Mouse (Mus musculus): ENCODE measurements at regions not wholly inside any gene's neighbourhood (a gene's known extent, or its start where the extent isn't known, plus 50 kb on each side); places are given as distances from the start of the nearest gene placed in this dataset.

DNA sequence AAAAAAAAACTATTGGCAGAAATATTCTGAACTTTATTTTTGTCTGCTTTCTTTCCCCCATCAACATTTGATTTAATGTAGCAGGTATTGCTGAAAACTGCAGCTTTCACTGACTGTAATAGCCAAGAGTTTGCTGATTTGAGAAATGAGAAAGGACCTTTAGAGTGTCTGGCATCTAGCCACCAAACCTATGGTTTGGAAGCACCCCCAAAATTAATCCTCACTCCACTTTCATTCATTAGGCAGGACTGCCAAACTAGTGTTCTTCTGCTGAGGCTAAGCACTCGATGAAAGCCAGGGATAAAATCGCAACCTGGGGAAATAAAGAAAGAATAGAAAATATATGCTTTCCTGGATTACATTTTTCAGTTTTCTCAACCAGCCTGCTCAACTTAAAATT, 320.4 kb downstream of the Atp6ap1l start:
- no peak for DNase-seq (ENCODE audit: low spot score in 2 of 2)

DNA sequence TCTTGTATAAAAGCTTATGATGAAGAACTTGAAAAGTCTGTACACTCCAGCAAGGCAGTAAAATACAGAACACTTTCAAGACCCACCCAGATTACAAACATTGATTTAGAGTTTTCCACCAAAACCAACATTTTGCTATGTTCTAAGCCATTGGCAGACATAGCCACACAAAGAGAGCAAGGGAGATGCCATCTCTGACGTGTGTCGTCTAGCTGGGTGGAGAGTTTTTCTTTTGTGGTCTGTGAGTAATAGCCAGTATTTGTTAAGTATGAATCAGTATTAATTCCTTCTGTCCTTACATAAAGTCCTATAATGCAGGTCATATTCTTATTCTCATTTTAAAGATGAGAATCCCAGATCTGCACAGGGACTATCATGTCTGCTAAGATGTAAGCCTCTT, 329.8 kb downstream of the Atp6ap1l start:
- no peak for DNase-seq (ENCODE audit: low spot score in 2 of 2)

DNA sequence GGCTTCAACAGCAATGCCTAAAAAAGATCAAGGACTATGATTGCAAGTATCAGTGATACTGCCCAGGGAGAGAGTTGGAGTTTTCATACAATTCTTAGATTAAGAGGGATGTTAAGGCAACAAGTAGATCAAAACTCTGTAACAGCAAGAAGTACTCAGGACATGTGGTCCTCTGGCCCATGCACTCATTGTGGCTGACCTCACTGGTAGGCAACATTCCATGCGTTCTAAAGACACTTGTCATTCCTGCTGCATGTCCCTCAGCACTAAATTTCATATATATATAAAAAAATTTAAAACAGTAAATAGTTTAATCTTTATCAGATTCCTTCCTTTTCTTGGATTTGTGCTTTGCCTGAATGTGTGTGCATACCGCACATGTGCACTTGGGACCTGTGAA, 332.6 kb downstream of the Atp6ap1l start:
- DNase-seq (ENCODE audit: low spot score in 2 of 2), result no peak

DNA sequence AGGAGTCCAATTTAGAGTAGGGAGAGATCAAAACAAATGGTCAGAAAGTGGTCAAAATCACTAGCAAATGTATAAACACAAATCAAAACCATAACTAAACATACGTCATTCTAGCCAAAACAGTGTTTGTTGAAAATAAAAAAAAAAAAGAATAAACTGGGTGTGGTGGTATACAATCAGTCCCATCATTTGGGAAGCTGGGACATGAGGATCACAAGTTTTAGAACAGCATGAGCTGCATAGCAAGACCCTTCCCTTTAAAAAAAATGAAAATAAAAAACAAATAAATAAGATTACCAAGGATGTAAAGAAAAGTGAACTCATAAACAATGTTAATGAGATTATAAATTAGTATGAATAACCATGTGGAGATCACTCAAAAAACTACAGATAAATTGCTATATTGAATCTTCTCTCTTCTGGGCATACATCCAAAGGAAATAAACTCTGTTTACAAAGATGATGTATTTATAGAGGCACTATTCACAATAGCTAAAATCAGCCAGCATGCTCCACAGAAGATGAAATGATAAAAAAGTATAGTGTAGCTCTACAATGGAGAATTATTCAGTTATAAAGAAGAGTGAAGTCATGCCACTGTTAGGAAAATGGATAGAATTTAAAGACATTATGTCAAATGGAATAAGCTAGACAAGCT, 341.8 kb downstream of the Atp6ap1l start:
- DNase-seq (ENCODE audit: low spot score in 2 of 2), result no peak

DNA sequence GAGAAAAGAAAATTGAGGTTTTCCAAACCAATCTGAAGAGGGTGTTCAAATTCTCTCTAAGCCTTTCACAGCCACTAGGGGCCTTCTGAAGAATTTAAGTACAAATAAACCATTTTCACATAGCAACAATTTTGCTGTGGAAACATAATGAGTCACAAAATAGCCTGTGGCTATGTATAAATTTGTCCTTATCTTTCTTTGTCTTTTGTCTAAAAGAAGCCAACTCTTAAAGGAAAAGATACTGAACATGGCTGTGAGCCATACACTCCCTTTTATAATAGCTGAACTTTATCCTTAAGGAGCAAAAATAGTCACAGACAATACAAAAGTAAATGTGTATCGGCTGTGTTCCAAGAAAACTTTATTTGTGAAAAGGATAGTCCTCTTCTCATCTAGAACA, 345.1 kb downstream of the Atp6ap1l start:
- DNase-seq (ENCODE audit: low spot score in 2 of 2), result no peak

DNA sequence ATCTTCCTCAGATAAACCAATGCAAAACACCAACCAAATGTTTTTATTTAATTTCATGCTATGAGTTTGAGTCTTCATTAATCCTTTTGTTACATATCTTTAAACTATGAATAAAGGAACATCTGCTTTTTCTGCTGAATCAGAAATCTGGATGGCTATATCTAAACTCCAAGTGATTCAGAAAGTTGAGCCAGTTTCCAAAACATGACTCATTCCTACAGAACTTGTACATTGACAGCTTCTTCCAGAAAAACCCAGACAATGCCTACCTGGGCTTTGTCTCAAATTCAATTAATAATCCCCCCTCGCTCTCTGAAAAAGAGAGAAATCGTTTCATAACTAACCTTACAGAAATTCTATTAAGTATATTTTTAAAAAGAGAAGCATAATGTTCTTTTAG, 345.7 kb downstream of the Atp6ap1l start:
- no peak for DNase-seq (ENCODE audit: low spot score in 2 of 2)

DNA sequence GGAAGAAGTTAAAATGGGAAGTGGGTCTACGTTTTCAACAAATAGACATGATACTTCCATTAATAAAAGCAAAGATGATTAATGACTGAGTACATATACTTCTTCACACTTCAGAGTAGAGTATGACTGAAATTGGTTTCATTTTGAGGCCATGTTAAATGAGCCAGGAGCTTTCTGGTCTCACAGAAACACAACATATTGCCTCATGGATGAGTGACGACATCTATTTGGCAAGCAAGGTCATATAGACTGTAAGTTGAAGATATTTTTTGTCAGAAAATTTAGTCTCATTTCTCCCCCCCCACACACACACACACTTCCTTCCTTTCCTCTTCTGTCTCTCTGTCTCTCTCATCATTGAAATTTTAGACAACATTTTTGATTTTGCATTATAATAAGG, 354.0 kb downstream of the Atp6ap1l start:
- DNase-seq (ENCODE audit: low spot score in 2 of 2), result no peak

DNA sequence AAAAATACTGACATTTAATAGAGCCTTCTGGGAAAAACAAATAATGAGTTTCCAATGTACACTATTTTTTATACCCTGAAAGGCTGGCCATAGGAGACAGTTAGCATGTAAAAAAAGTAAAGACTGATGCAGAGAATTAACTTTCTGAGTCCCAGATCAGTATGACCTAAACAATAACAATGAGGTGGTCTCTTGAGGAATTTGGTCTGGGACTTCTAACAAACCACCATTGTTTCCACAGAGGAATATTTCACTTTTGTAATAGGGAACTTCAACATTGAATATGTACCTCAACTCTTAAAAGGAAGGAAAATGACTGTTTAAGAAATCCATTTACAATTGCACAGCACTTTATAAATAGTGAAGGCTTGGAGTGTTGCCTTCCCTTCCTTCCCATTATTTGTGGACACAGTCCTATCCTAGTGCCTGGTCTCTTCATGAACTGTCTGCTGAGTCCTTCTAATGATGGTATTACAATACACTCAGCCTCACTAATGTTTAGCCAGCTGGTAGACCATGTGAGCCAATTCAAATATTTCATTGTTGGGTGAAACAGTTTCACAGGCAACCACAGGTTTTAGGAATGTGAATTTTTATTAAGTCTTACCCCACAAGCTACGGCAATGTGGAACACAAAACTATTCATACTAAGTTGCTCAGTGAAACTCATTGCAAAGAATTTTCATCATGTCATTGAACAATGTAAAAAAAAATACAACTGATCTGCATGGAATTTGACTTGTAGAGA, 358.7 kb downstream of the Atp6ap1l start:
- no peak for DNase-seq (ENCODE audit: low spot score in 2 of 2)

DNA sequence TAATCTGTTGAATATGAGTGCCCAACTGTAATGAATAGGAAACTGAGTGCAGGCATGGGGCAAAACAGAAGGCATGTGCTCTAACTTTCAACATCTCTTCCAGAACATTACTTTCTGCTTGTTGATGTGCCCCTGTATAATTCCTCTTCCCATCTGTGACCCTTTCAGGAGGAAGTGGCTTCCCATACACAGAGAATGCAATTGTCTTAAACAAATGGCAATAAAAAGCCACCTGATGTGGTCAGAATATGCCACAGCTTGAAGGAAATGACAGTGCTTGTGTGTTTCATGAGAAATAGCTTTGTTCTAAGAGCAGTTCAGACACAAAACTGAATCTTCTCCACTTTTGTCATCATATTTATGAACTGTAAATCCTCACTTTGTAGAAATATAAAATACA, 359.3 kb downstream of the Atp6ap1l start:
- DNase-seq (ENCODE audit: low spot score in 2 of 2), result no peak

DNA sequence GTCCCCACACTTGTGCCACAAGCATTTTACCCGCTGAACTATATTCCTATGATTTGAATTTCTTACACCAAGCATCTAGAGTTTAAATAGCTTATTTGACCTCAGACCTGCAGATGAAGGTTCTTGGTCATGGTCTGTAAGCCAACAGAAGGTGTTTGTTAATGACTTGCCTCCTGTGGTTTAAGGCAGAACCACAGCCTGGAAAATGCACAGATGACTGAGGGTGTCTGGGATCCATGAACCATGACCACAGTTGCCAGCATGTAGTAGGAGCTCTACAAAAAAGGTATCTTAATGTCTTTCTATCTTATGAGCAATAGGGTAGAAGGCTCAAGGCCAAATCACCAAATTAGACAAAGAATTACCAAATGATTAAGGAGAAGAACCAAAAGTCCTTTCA, 367.6 kb downstream of the Atp6ap1l start:
- DNase-seq (ENCODE audit: low spot score in 2 of 2), result no peak

DNA sequence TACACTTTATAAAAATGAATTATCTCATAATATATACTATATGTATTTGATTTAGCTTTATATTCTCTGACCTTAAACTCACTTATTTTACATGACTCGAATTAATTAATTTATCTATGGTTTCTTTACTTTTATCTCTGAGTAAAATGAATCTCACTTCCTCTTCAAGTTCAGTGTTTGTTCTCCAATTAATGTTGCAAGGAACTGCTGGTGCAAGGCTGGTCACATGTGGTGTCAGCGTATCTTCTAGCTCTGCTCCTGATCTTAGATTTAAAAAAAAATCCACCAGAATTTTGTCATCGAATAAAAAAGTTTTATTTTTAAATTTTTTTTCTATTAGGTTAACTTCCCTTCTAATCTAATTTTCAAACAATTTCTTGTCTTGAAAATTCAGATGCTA, 378.2 kb downstream of the Atp6ap1l start:
- DNase-seq (ENCODE audit: low spot score in 2 of 2), result no peak

DNA sequence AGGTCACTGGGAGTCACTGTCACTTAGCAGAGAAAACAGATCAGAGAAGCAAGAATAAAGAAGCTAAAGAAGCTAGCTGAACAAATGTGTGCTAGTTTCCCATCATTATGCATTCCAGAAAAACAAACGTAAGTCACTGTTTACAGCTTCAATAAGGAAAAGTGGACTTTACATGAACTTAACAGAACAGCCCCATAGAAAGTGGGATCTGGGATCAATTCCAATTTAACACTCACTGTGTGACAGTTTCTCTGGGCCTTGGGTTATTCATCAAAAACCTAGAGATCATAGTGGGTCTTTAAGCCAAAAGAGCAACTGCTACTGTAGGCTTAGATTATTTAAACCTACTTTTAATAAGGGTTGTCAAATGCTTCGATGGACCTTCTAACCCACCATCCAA, 379.4 kb downstream of the Atp6ap1l start:
- DNase-seq (ENCODE audit: low spot score in 2 of 2), result no peak

DNA sequence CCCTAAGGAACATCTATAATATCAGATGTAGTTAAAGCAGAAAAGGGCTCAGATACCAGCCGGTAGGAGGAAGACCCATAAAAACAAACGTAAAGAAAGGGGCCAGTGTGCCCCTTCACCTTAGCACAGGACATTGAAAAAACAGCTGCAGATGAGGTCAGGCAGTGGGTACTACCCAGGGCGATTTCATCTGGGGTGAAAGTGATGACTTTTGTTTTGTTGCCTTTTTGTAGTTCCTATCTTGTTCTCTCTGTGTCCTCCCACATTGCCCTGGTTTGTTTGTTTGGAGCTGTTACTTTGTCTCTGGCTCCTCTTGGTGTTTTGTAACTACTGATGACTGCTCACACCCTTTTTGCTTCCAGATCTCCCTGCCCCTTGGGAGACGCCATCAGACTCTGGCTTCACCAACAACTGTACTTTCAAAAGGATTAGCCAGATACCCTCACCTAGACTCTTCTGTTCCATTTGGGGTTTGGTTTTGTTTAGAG, 383.4 kb downstream of the Atp6ap1l start:
- no peak for DNase-seq (ENCODE audit: low spot score in 2 of 2)

DNA sequence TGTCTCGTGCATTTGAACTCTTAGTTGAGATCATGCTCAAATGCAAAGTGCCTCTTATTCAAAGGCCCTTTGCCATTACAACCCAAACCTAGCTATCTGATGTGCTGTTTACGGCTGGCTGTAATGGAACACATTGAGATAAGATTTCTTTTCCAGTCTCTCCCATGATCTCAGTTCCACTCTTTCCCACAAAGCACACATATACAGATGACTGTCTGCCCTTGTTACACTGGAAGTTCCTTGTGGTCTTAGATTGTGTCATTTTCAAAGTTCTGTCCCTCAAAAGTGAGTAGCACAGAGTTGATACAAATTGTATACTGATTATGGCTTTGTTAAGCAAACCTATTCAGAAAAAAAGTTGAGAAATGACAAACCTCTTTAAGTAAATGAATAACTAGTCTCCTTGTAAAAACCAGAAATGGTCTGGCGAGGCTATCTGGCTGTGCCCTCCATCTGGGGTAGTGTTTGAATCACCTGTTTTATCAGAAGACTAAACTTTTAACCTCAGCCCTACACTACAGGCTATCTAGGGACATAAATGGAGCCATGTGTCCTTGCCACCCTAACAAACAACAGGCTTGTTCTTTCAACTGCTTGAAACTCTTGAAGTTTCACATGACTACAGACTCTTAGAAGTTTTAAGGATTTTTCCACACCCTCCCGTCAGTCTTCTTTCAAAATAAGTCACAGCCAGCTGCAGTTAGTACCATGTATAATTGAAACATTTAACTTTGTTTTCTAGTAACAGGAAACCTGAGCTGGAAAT, 384.0 kb downstream of the Atp6ap1l start:
- no peak for DNase-seq (ENCODE audit: low spot score in 2 of 2)

DNA sequence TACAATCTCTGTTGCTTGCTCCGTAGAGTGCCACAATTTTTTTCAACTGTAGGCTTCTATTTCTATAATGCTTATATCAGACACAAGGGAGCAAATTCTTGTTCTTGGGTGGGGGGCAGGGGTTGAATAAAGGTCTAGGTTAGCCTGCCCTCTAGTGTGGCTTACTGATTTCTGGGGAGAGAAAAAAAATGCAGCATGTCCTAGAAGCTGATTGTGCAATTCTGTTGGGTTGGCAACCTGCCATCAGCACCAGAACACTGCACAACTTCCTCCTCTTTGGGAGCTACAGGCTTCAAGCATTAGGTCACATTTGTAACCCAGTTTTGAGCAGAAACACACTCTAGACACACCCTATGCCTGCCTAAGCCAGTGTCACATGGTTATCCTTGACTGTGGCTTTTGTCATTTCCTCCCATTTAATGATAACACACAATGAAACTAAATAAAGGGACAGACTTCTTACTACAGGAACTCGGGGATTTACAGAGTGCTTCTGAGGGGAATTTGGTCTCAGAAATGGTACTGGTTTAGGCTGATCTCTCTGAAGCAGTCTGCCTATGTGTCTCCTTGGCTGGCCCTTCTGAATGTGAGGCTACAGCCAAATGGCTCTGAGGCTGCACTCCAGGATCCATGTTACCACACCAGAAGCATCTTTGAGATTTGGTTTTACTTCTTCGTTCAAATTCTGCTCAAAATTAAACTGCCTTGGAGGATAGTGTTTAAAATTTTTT, 389.2 kb downstream of the Atp6ap1l start:
- peak; percentile 77 to 80 for DNase-seq (ENCODE audit: low spot score in 2 of 2)

DNA sequence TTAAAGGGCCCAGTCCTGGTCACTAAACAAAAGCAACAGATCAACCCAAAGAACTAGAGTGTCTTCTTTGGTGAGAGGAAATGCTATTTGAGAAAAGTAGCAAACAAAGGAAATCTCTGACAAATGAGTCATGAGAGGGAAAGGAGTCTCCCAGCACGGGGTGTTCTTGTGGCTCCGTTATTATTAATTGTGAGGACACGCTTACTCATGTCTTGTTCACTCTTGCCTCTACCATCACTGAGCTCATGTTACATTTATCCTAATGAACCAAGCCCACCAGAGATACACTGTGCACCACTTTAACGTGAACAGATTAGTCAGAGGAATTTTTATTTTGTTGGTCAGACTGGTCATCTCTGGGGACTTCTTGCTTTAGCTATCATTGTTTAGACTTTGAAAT, 391.3 kb downstream of the Atp6ap1l start:
- DNase-seq (ENCODE audit: low spot score in 2 of 2), result no peak

DNA sequence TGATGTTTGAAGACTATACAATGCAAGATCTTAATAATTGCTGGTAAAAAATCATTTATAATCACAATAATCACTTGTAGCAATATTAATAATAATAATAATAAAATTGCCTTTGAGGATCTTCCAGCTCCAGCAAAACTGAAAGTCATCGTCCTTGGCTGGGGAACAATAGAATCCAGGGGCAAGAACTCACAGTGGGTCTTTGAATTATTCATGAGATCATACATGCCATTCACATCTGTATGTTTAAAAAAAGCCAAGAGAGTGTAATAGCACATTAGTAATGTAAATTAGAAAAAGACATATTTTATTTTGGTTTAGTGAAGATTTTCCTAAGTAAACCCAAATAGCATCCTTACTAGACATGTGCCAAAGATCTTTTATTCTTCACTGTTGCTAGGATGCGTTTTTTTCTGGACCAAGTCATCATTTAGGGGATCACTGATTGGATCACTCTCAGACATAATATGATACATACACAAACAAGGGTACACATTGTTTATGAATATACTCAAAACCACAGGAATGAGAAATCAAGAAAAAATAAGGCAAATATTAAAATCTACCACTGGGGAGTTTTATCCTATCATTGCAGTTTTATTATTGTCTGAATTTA, 392.3 kb downstream of the Atp6ap1l start:
- DNase-seq (ENCODE audit: low spot score in 2 of 2), result no peak

DNA sequence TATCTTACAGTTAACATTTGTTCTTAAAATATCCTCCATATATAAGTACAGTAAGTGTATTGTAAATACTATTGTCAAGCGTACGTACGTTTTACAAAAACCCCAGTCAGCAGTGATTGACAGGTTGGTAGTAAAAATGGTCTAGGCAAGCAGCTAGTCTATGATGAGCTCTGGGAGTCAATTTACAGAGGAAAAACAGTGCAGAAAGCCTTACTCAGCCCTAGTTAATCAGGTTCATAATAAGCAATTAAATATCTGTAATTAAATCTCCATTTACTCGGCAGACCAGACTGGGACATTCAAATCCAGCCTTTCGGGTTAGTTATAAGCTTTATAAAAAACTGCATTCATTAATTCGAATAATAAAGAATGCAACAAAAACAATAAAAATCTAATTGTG, 394.7 kb downstream of the Atp6ap1l start:
- no peak for DNase-seq (ENCODE audit: low spot score in 2 of 2)

DNA sequence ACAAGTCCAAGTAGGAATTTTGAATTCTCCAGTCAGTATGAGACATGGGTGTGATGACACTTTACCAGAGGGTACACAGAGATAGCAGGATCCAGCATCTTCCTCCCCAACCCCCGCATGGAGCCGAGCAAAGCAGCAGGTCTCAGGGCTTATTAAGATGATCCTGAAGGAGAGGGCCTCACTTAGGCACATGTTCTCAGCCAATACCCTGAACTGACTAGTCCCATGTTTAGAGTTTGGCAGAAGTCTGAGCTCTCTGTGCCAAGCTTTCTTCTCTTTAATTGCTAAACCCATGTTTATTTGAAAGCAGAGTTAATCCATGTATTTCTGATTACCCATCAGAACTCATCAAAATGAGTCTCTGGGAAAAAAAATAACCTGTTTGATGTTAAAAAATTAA, 402.0 kb downstream of the Atp6ap1l start:
- no peak for DNase-seq (ENCODE audit: low spot score in 2 of 2)

DNA sequence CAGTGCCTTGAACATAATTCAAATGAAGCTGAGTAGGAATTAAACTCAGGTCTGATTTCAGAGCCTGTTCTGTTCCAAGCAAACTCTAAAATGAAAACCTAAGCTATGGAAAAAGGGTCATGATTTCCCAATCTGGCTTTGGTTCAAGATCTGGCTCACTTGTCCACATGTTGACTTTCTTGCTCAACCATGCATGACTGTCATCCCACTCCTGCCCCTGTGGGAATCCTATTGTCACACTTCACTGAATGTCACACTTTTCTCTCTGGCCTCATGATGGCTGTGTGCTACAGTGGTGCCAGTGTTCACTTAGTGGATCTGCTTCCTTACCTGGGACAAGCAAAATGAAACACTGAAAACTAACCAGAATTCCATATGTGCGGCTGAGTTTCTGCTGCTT, 403.0 kb downstream of the Atp6ap1l start:
- DNase-seq (ENCODE audit: low spot score in 2 of 2), result no peak

DNA sequence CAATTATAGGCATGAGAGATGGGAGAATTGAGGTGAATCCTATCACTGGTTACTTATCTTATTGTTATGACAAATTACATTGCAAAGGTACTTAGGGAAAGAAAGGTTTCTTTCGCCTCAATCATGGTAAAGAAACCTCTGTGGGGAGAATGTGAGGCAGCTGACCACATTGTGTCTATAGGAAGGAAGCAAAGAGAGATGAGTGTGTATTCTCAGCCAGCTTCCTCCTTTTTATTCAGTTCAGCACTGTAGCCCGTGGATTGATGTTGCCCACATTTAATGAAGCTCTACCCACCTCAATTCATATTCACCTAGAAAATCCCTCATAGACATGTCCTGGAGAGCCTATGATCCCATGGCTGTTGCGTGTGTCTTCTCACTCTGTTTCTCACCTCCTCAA, 406.2 kb downstream of the Atp6ap1l start:
- DNase-seq (ENCODE audit: low spot score in 2 of 2), result no peak

DNA sequence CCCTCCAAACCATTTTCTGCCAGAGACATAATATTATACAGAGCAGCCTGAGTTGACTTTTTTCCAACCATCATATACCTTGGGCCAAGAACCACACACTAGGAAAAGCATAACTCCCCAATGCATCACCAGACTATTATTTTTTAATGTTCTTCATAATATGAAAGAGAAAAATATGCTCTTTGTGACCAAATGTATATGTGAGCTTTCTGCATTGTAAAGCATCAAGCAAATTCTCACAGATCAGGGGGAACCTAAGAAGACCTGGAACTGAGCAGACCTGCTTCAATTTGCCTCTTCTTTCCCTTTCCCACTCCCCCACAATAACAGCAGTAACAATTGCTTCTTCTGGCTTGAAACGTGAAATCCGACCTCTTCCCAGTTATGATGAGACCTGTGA, 407.6 kb downstream of the Atp6ap1l start:
- no peak for DNase-seq (ENCODE audit: low spot score in 2 of 2)

Measured in right cerebral cortex, postnatal 10 days (tissue).